Mouse (Mus musculus) hindbrain, embryonic 11.5 days (tissue): ENCODE measurements at regions not wholly inside any gene's neighbourhood (a gene's known extent, or its start where the extent isn't known, plus 50 kb on each side); places are given as distances from the start of the nearest gene placed in this dataset.
A peak's percentile ranks its signal among the peaks of the same experiment; 100 is the strongest.

ENCODE experiments used
- ATAC-seq: fragments of 200-750 bp; cut with Nextera tagmentation; 2 replicates; pipeline ENCODE4 v1.8.0; 2017; ENCODE audit warnings: mild to moderate bottlenecking, moderate TSS enrichment, moderate library complexity; ENCODE audit not compliant: low FRiP score
- DNase-seq: peaks from one replicate; pipeline ENCODE4 v3.0.0-alpha.2; 2015; ENCODE audit warnings: low spot score
- H3K27ac ChIP-seq: fragments of 300-500 bp; sonication (generic); 2 replicates; pipeline ENCODE4 v1.5.1; 2014; ENCODE audit warnings: mild to moderate bottlenecking, low read depth, low read length
- H3K27me3 ChIP-seq: fragments of 300-500 bp; sonication (generic); 2 replicates; pipeline ENCODE4 v1.6.1; 2014; ENCODE audit warnings: mild to moderate bottlenecking, low read length, moderate library complexity, mixed read lengths; ENCODE audit not compliant: control insufficient read depth, insufficient read depth
- H3K36me3 ChIP-seq: fragments of 300-500 bp; sonication (generic); 2 replicates; pipeline ENCODE4 v1.6.1; 2014; ENCODE audit warnings: mild to moderate bottlenecking, low read length, moderate library complexity, mixed read lengths; ENCODE audit not compliant: control insufficient read depth, insufficient read depth
- H3K4me1 ChIP-seq: fragments of 300-500 bp; sonication (generic); replicated peaks from 2 replicates; pipeline ENCODE4 v1.6.1; 2014; ENCODE audit warnings: low read length, mixed read lengths; ENCODE audit not compliant: control insufficient read depth, insufficient read depth
- H3K4me2 ChIP-seq: fragments of 300-500 bp; sonication (generic); replicated peaks from 2 replicates; pipeline ENCODE4 v1.6.1; 2014; ENCODE audit warnings: mild to moderate bottlenecking, low read depth, low read length
- H3K4me3 ChIP-seq: fragments of 300-500 bp; sonication (generic); 2 replicates; pipeline ENCODE4 v1.5.1; 2014; ENCODE audit warnings: low read depth, low read length
- H3K9ac ChIP-seq: fragments of 300-500 bp; sonication (generic); 2 replicates; pipeline ENCODE4 v1.6.1; 2014; ENCODE audit warnings: low read depth, low read length
- H3K9me3 ChIP-seq: fragments of 300-500 bp; sonication (generic); 2 replicates; pipeline ENCODE4 v1.6.1; 2016; ENCODE audit warnings: low read length; ENCODE audit not compliant: control insufficient read depth
- WGBS: fragments of 180-500 bp; shearing (Covaris S2); extraction: QIAGEN DNeasy Blood & Tissue Kit; methylation state at CpG from one replicate; pipeline ENCODE4 v1.1.7; 2014; 5-methylcytosine and 5-hydroxymethylcytosine counted together

DNA sequence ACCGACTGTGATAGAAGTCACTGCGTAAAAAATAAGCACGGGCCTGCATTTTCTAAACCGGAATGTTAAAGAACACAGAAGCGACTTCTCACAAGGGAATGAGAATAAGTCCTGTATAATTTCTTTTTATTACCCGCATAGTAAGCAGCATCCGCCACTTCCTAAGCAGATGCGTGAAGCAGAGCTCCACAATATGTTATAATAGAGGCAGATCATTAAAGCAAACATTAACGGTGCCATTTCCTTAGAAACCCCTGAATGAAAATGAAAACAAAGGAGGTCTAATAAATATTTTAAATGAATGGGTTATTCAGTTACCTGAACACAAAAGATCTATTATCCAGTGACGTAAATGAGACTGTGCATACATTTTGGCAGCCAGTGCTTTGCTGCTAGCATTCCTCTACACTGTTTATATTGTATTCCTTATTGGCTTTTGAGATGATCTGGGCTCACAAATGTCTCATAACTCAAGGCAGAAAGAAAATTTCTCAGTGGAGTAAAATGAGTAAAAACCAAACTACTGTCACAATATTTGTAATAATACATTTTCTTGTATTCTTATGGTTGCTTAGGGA, 566.6 kb upstream of the Epha6 start:
- H3K9me3 ChIP-seq = no peaks in the 10 kb centered on the region
- H3K36me3 ChIP-seq = no peaks in the 10 kb centered on the region
- H3K4me1 ChIP-seq = no peaks in the 10 kb centered on the region
- peak; percentile 72 for ATAC-seq
- no peak overlapping the region for H3K9ac ChIP-seq
- H3K4me2 ChIP-seq = no peak overlapping the region
- DNase-seq = no peak
- H3K4me3 ChIP-seq = no peak overlapping the region
- no peaks in the 10 kb centered on the region for H3K27me3 ChIP-seq
- 51% methylated on average over 10 of the region's 10 CpGs for WGBS
- H3K27ac ChIP-seq = no peak overlapping the region

DNA sequence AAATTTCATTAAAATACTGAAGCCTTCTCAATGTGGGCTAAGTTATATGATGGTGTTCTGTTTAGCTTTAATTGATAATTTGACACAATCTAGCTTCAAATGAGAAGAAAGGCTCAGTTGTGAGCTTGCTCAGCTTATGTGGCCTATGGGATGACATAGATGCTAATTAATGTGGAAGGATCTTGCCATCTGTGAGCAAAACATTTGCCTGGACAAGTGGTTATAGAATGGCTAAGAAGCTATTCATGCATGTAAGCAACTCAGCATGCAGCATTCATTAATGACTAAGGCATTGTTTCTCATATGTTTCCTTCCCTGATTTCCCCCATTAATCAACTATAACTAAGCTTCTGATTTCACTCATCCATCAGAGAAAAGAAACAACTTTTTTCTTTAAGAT, 532.8 kb upstream of the Epha6 start:
- Histone ChIP-seq H3K27me3 (no peaks in the 10 kb centered on the region), H3K9me3 (no peaks in the 10 kb centered on the region), H3K4me2 (no peak overlapping the region), H3K9ac (no peak overlapping the region), H3K4me3 (no peak overlapping the region), H3K36me3 (no peaks in the 10 kb centered on the region), H3K27ac (no peak overlapping the region), H3K4me1 (no peaks in the 10 kb centered on the region)
- ATAC-seq (peak; percentile 75), DNase-seq (no peak)
